Comparison of ENCODE assay signal across 18 mouse cellular contexts in the genomic region with DNA sequence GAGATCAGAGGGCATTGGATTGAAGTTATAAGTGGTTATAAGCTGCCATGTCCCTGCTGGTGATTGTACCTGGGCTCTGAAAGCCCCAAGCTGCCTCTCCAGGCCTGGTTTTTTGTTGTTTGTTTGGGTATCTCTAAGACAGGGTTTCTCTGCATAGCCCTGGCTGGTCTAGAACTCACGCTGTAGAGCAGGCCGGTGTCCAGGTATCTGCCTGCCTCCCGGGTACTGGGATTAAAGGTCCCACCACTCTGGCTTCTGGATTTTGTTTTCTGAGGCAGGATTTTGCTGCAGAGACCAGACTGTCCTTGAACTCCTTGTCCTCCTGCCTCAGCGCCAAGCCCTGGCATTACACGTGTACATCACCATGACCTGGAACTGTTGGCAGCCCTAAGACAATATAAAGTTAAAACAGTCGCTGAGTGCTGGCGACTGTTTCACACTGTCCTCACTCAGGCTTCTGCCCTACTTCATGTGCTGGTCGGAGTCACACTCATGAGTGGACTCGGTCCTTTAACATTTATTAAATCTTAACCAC. TPM values are rescaled to one million over a fixed set of nuclear protein-coding genes. Genes with fewer than 3 reads are reported as not detected.
"Had no signal": no experiment of that assay in that cellular context is flagged by ENCODE, and none has a peak within 500 bp of the region (broad histone marks: within the 10 kb centered on the region; RNA-seq: fewer than 3 reads in every experiment).

No protein-coding gene starts in this region.

- DNase-seq: layer of hippocampus, adult 9-11 months; layer of hippocampus, postnatal 36 days; lung, adult 18-20 months; right cerebral cortex, postnatal 14 days; thymus, adult 2 months; thymus, postnatal 25 days had no signal

- H3K27ac ChIP-seq: limb, embryonic 15.5 days; liver, embryonic 14.5 days; midbrain, embryonic 13.5 days; stomach, embryonic 15.5 days had no signal

- H3K4me3 ChIP-seq: limb, embryonic 15.5 days; midbrain, embryonic 13.5 days; stomach, embryonic 15.5 days had no signal

RNA-seq across cellular contexts. Expression of gene Srarp, which starts 16.1 kb away (rescaled TPM):
- total RNA-seq: megakaryocyte progenitor cell, adult 5-6 weeks had no signal
- polyA plus RNA-seq: kidney, embryonic 14.5 days; limb, embryonic 11.5 days; limb, embryonic 15.5 days; liver, embryonic 14.5 days; lung, embryonic 16.5 days; midbrain, embryonic 13.5 days; spleen, adult 2 months; stomach, embryonic 15.5 days had no signal

RNA-seq across cellular contexts. Expression of gene Hspb7, which starts 31.4 kb away (rescaled TPM):
- total RNA-seq: layer of hippocampus, postnatal 36 days; megakaryocyte progenitor cell, adult 5-6 weeks had no signal
- polyA plus RNA-seq: kidney, embryonic 14.5 days; midbrain, embryonic 13.5 days had no signal

RNA-seq across cellular contexts. Expression of gene Clcnkb, which starts 36.2 kb away (rescaled TPM):
- total RNA-seq: layer of hippocampus, postnatal 36 days; left cerebral cortex, postnatal 25 days; megakaryocyte progenitor cell, adult 5-6 weeks; midbrain, postnatal 0 days had no signal
- polyA plus RNA-seq: limb, embryonic 11.5 days; limb, embryonic 15.5 days; liver, embryonic 14.5 days; midbrain, embryonic 13.5 days; neural tube, embryonic 14.5 days; stomach, embryonic 15.5 days had no signal

RNA-seq across cellular contexts. Expression of gene Clcnka, which starts 53.5 kb away (rescaled TPM):
- total RNA-seq: layer of hippocampus, postnatal 36 days; left cerebral cortex, postnatal 25 days; megakaryocyte progenitor cell, adult 5-6 weeks; midbrain, postnatal 0 days had no signal
- polyA plus RNA-seq: liver, embryonic 14.5 days; midbrain, embryonic 13.5 days had no signal
